In genomic region chr1:66896556-66896955, GRCm38 (mm10) we compare ENCODE assay signal across 8 mouse cellular contexts. TPM values are rescaled to one million over a fixed set of nuclear protein-coding genes. Genes with fewer than 3 reads are reported as not detected.
A peak's percentile ranks its signal among the peaks of the same experiment; 100 is the strongest.
DNase-seq lines count a peak whose midpoint lies in the region; ATAC-seq and TF ChIP-seq lines count a peak whose summit lies in the region.
"Had no signal": no experiment of that assay in that cellular context is flagged by ENCODE, and none has a peak within 500 bp of the region (broad histone marks: within the 10 kb centered on the region; RNA-seq: fewer than 3 reads in every experiment).

No protein-coding gene starts in this region.

- WGBS in lung, embryonic 16.5 days = 29% methylated on average over 5 of the region's 5 CpGs
- 26% methylated on average over 5 of the region's 5 CpGs for WGBS in forebrain, embryonic 15.5 days
- WGBS in limb, embryonic 14.5 days = 34% methylated on average over 5 of the region's 5 CpGs
- 28% methylated on average over 5 of the region's 5 CpGs for WGBS in stomach, postnatal 0 days

- peaks cover 14% of the 10 kb centered on the region; the same call in 1 of the 2 replicates for H3K4me1 ChIP-seq in lung, embryonic 16.5 days (replicated peaks; ENCODE audit: control insufficient read depth, insufficient read depth, low read length)
- peaks cover 26% of the 10 kb centered on the region for H3K4me1 ChIP-seq in forebrain, embryonic 15.5 days
- H3K4me1 ChIP-seq in limb, embryonic 14.5 days (ENCODE audit: control insufficient read depth, insufficient read depth, low read length) = peaks cover 17% of the 10 kb centered on the region
- H3K4me1 ChIP-seq in stomach, postnatal 0 days (replicated peaks; ENCODE audit: control insufficient read depth, insufficient read depth) = no peaks in the 10 kb centered on the region
- H3K4me1 ChIP-seq: liver, embryonic 13.5 days had no signal

- no peaks in the 10 kb centered on the region for H3K9me3 ChIP-seq in lung, embryonic 16.5 days (ENCODE audit: control insufficient read depth, low read length)
- no peaks in the 10 kb centered on the region for H3K9me3 ChIP-seq in forebrain, embryonic 15.5 days
- H3K9me3 ChIP-seq in limb, embryonic 14.5 days (ENCODE audit: control insufficient read depth, low read length) = no peaks in the 10 kb centered on the region
- H3K9me3 ChIP-seq in stomach, postnatal 0 days (ENCODE audit: control insufficient read depth, low read length) = no peaks in the 10 kb centered on the region
- H3K9me3 ChIP-seq: liver, embryonic 13.5 days had no signal

- TF ChIP-seq EP300 in stomach, postnatal 0 days (optimal IDR thresholded peaks at IDR 0.05) = no peak

- no peak for TF ChIP-seq POLR2A in limb, embryonic 14.5 days (IDR thresholded peaks at IDR 0.05; ENCODE audit: borderline replicate concordance, extremely low read depth, insufficient read depth, insufficient read length)

- H3K4me2 ChIP-seq in lung, embryonic 16.5 days (ENCODE audit: low read depth, low read length) = peak overlapping the region; percentile 47
- H3K4me2 ChIP-seq in forebrain, embryonic 15.5 days (replicated peaks) = peak overlapping the region; percentile 40
- H3K4me2 ChIP-seq in limb, embryonic 14.5 days (replicated peaks; ENCODE audit: low read depth, low read length, severe bottlenecking) = peak overlapping the region; percentile 25
- H3K4me2 ChIP-seq in stomach, postnatal 0 days (replicated peaks; ENCODE audit: low read depth) = peak overlapping the region; percentile 44

- no peak overlapping the region for H3K27ac ChIP-seq in lung, embryonic 16.5 days (ENCODE audit: low read length)
- H3K27ac ChIP-seq in forebrain, embryonic 15.5 days (replicated peaks) = peak overlapping the region; percentile 80
- H3K27ac ChIP-seq in limb, embryonic 14.5 days (replicated peaks; ENCODE audit: low read depth, low read length) = no peak overlapping the region
- H3K27ac ChIP-seq in stomach, postnatal 0 days (replicated peaks) = no peak overlapping the region
- H3K27ac ChIP-seq: liver, embryonic 13.5 days had no signal

- no peak for DNase-seq in lung, postnatal 36 days
- DNase-seq in limb, embryonic 14.5 days (ENCODE audit: low spot score) = no peak
- no peak for DNase-seq in stomach, postnatal 0 days (ENCODE audit: low spot score)
- no peak for DNase-seq in ovary, postnatal 14 days (ENCODE audit: low spot score)
- DNase-seq in Muller cell, postnatal 12 days (ENCODE audit: inconsistent ontology term) = no peak
- DNase-seq: liver, embryonic 13.5 days had no signal

- ATAC-seq in lung, embryonic 16.5 days (ENCODE audit: low read depth) = peak; percentile 37
- peak; percentile 74 for ATAC-seq in forebrain, embryonic 15.5 days (replicated peaks)
- ATAC-seq in limb, embryonic 14.5 days (ENCODE audit: low FRiP score, low read depth) = peak; percentile 19; the same call in 1 of the 2 replicates
- ATAC-seq in stomach, postnatal 0 days (ENCODE audit: low FRiP score, low TSS enrichment) = no peak

- H3K9ac ChIP-seq in lung, embryonic 16.5 days (ENCODE audit: low read length) = peak overlapping the region; percentile 38; the same call in 1 of the 2 replicates
- H3K9ac ChIP-seq in forebrain, embryonic 15.5 days (replicated peaks) = peak overlapping the region; percentile 34
- peak overlapping the region; percentile 1; the same call in 1 of the 2 replicates for H3K9ac ChIP-seq in limb, embryonic 14.5 days (ENCODE audit: low read depth, low read length, severe bottlenecking)
- H3K9ac ChIP-seq in stomach, postnatal 0 days (ENCODE audit: low read length) = no peak overlapping the region
- H3K9ac ChIP-seq: liver, embryonic 13.5 days had no signal

- peak overlapping the region; percentile 24 for H3K4me3 ChIP-seq in lung, embryonic 16.5 days (ENCODE audit: low read length)
- H3K4me3 ChIP-seq in forebrain, embryonic 15.5 days = peak overlapping the region; percentile 24
- H3K4me3 ChIP-seq in limb, embryonic 14.5 days (replicated peaks; ENCODE audit: low read length) = 0 out of 2 replicates have a peak overlapping the region, but pooled peaks have one; percentile 0
- no peak overlapping the region; the same call in 1 of the 2 replicates for H3K4me3 ChIP-seq in stomach, postnatal 0 days (ENCODE audit: low read depth, low read length)
- H3K4me3 ChIP-seq: liver, embryonic 13.5 days had no signal

- H3K36me3 ChIP-seq in lung, embryonic 16.5 days (ENCODE audit: control insufficient read depth, insufficient read depth, low read length) = no peaks in the 10 kb centered on the region
- H3K36me3 ChIP-seq in forebrain, embryonic 15.5 days = no peaks in the 10 kb centered on the region
- H3K36me3 ChIP-seq in limb, embryonic 14.5 days (ENCODE audit: control insufficient read depth, insufficient read depth, low read length) = no peaks in the 10 kb centered on the region
- no peaks in the 10 kb centered on the region for H3K36me3 ChIP-seq in stomach, postnatal 0 days (ENCODE audit: control insufficient read depth, insufficient read depth, low read length)
- H3K36me3 ChIP-seq: liver, embryonic 13.5 days had no signal

- H3K27me3 ChIP-seq in lung, embryonic 16.5 days (ENCODE audit: control insufficient read depth, insufficient read depth, low read depth, low read length) = no peaks in the 10 kb centered on the region
- no peaks in the 10 kb centered on the region for H3K27me3 ChIP-seq in forebrain, embryonic 15.5 days
- no peaks in the 10 kb centered on the region for H3K27me3 ChIP-seq in limb, embryonic 14.5 days (ENCODE audit: control insufficient read depth, insufficient read depth, low read length)
- H3K27me3 ChIP-seq in stomach, postnatal 0 days (ENCODE audit: control insufficient read depth, insufficient read depth, low read length) = no peaks in the 10 kb centered on the region
- H3K27me3 ChIP-seq: liver, embryonic 13.5 days had no signal

- no peak for TF ChIP-seq CTCF in stomach, postnatal 0 days (IDR thresholded peaks at IDR 0.05; ENCODE audit: low read depth)

RNA-seq across cellular contexts. Expression of gene Acadl, which starts 33.5 kb away (rescaled TPM):
- polyA plus RNA-seq in lung, embryonic 16.5 days (2015; fragmentation: Nextera tagmentation; extraction: Ambion mirVana) = 192 and 197 TPM in 2 replicates
- polyA plus RNA-seq in forebrain, embryonic 15.5 days (2015; fragmentation: Nextera tagmentation; extraction: Ambion mirVana) = 31.2 and 34.2 TPM in 2 replicates
- polyA plus RNA-seq in limb, embryonic 14.5 days (2012; rRNA removed) = 20.3 and 32.4 TPM in 2 replicates
- polyA plus RNA-seq in limb, embryonic 14.5 days (2014; fragmentation: Nextera tagmentation; extraction: Ambion mirVana) = 78.7 and 86.0 TPM in 2 replicates
- polyA plus RNA-seq in stomach, postnatal 0 days (2015; fragmentation: Nextera tagmentation; extraction: Ambion mirVana) = 217 and 232 TPM in 2 replicates

RNA-seq across cellular contexts. Expression of gene Myl1, which starts 48.6 kb away (rescaled TPM):
- polyA plus RNA-seq in lung, embryonic 16.5 days (2015; fragmentation: Nextera tagmentation; extraction: Ambion mirVana) = 63.4 and 144 TPM in 2 replicates
- polyA plus RNA-seq in forebrain, embryonic 15.5 days (2015; fragmentation: Nextera tagmentation; extraction: Ambion mirVana) = 0.40 and 1.4 TPM in 2 replicates
- 125 and 193 TPM in 2 replicates for polyA plus RNA-seq in limb, embryonic 14.5 days (2012; rRNA removed)
- 463 and 677 TPM in 2 replicates for polyA plus RNA-seq in limb, embryonic 14.5 days (2014; fragmentation: Nextera tagmentation; extraction: Ambion mirVana)
- polyA plus RNA-seq in stomach, postnatal 0 days (2015; fragmentation: Nextera tagmentation; extraction: Ambion mirVana) = 10.3 and 12.7 TPM in 2 replicates
